Mouse (Mus musculus) CD4-positive, CD25-positive, alpha-beta regulatory T cell, adult 9 weeks (primary cell): ENCODE data around the gene Olfr292. TPM values are rescaled to one million over a fixed set of nuclear protein-coding genes. Genes with fewer than 3 reads are reported as not detected.

Experiments
- polyA plus RNA-seq: library from polyadenylated mRNA; unstranded; fragments of 100-300 nt; shearing (Covaris generic); gene quantifications from one replicate; pipeline ENCODE4 v1.2.1, GENCODE M21; 2017

Olfr292 gene
- not detected for polyA plus RNA-seq

GRCm38 (mm10) chr7:86688030-86688429 lies at the start of gene Olfr292:
TSS of gene Olfr292 (plus strand) at chr7:86688330.

GRCm38 (mm10) chr7:86648761-86649160 lies 39.4 kb upstream of the Olfr292 start, which contains the start of gene Olfr293:
TSS of gene Olfr293 (plus strand) at chr7:86649061.

Other genes with a start within 250 kb of the Olfr292 start
- gene Olfr299, start 228.4 kb upstream of the Olfr292 start, polyA plus RNA-seq, result not detected
- not detected for gene Olfr298, start 195.8 kb upstream of the Olfr292 start, polyA plus RNA-seq
- gene Olfr297, start 168.4 kb upstream of the Olfr292 start, polyA plus RNA-seq, result not detected
- not detected for gene Olfr295, start 104.5 kb upstream of the Olfr292 start, polyA plus RNA-seq
- not detected for gene Olfr294, start 71.7 kb upstream of the Olfr292 start, polyA plus RNA-seq
- gene Olfr293, start 39.3 kb upstream of the Olfr292 start, polyA plus RNA-seq, result not detected
- not detected for gene Folh1, start 87.6 kb downstream of the Olfr292 start, polyA plus RNA-seq
- gene Vmn2r77, start 106.7 kb downstream of the Olfr292 start, polyA plus RNA-seq, result 0.06 TPM
- not detected for gene Vmn2r78, start 226.8 kb downstream of the Olfr292 start, polyA plus RNA-seq